Mouse (Mus musculus) bone marrow macrophage, adult 2 months (primary cell): Measurements from ENCODE around the gene Rcsd1. TPM values are rescaled to one million over a fixed set of nuclear protein-coding genes. Genes with fewer than 3 reads are reported as not detected.
A peak's percentile ranks its signal among the peaks of the same experiment; 100 is the strongest.

Experiments
- H3K27ac ChIP-seq: 2 replicates; pipeline ENCODE4 v1.5.1; 2012; ENCODE audit warnings: low read depth, low read length; ENCODE audit not compliant: insufficient read depth
- H3K4me1 ChIP-seq: 2 replicates; pipeline ENCODE4 v1.6.1; 2012; ENCODE audit warnings: low read length; ENCODE audit not compliant: control insufficient read depth, insufficient read depth
- H3K4me3 ChIP-seq: 2 replicates; pipeline ENCODE4 v1.5.1; 2012; ENCODE audit warnings: mild to moderate bottlenecking, low read length, moderate library complexity; ENCODE audit not compliant: insufficient read depth
- CTCF ChIP-seq: IDR thresholded peaks from 2 replicates; pipeline ENCODE4 v1.5.1; 2012; ENCODE audit warnings: low read depth, mild to moderate bottlenecking, low read length, moderate library complexity
- POLR2A ChIP-seq: IDR thresholded peaks from 2 replicates; pipeline ENCODE4 v1.6.1; 2012; ENCODE audit warnings: mild to moderate bottlenecking, low read depth, low read length, borderline replicate concordance
- polyA plus RNA-seq: library from polyadenylated mRNA; stranded (reverse); fragments of >200 nt; gene quantifications from 2 replicates; pipeline ENCODE4 v1.2.4, GENCODE M21; 2012; ENCODE audit not compliant: missing spikeins, insufficient read depth, insufficient read length

The Rcsd1 gene
- polyA plus RNA-seq, 1 experiment = 60.3 TPM

DNA sequence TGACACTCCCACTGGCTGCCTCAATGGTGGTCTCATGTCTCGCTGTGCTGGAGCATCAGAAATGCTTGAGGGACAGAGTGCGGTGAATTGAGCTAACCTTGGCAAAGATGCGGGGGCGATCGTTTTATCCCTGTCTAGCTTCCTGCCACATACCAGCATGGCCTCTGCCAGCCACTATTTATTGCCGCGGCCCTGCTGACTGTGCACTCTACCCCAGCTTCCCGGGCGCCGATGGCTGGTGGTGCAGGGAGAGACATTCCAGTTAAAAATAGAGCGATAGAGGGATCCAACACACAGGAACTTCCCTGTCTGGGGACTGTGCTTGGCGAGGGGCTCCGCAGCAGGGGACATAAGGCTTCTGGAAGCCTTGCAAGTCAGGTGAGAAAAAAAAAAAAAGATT, 42.2 kb downstream of the Rcsd1 start:
- Histone ChIP-seq H3K4me1 (peaks cover 24% of the 10 kb centered on the region), H3K27ac (peak overlapping the region; percentile 86), H3K4me3 (peak overlapping the region; percentile 28)
- TF ChIP-seq CTCF = no peak
- no peak for TF ChIP-seq POLR2A

DNA sequence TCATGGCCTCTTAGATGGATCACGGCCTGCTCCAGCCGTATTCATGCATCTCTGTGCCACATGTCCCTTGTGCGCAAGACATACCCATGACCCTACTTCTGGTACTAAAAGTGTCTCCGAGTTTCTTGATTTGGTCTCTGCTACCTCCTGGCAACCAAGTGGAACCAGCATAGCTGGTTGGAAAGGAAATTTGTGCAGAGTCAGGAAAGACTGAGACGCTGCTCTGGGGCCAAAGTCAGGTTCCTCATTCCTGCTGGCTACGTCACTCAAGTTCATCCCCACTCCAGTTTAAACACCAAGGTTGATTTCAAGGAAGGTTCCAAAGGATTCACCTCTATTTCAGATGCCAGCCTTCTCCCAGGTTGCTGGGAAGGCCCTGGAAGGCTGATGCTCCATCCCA, 42.6 kb downstream of the Rcsd1 start:
- Histone ChIP-seq H3K4me1 (peaks cover 23% of the 10 kb centered on the region), H3K4me3 (peak overlapping the region; percentile 28), H3K27ac (peak overlapping the region; percentile 86)
- no peak for TF ChIP-seq CTCF
- TF ChIP-seq POLR2A = peak; percentile 58; the same call in 1 of the 2 replicates

DNA sequence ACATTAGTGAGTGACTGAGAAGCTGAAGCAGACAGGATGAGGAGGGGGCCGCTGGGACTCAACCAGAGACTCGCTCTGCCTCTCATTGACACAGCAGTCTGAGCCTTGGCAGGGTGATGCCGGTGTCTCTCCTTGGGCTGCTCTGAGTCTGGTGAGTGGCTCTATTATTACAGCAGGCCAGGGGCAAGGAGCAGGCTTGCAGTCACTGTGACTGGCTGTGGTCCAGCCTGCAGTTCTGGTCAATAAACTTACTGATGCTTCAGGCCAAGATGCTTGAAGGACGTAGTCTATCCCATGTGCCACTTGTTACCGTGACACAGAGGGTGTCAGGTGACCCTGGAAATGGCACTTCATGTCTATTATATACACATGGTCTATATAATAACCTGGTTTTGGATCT, 43.8 kb downstream of the Rcsd1 start:
- H3K27ac ChIP-seq = no peak overlapping the region
- H3K4me3 ChIP-seq = no peak overlapping the region
- TF ChIP-seq POLR2A = no peak
- no peak for TF ChIP-seq CTCF
- peaks cover 22% of the 10 kb centered on the region for H3K4me1 ChIP-seq

DNA sequence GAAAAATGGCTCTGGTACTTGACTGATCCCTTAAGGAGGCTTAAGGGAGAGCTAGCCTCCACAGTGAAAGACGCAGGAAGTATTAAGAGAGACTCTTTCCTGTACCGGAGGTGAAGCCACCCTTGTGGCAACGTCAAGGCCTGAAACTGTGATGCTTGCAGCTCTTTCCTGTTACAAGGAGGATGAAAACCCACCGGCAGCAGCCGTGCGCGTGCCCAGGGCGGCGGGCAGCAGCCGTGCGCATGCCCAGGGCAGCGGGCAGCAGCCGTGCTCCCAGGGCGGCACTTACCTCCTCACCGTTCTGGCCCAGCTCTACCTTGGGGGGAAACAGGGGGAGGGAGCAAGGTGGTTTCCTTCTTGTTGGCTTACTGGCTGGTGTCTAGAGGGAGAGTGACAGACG, 46.3 kb downstream of the Rcsd1 start:
- H3K4me3 ChIP-seq = no peak overlapping the region
- peaks cover 20% of the 10 kb centered on the region for H3K4me1 ChIP-seq
- H3K27ac ChIP-seq = no peak overlapping the region
- TF ChIP-seq CTCF (no peak), POLR2A (no peak)

DNA sequence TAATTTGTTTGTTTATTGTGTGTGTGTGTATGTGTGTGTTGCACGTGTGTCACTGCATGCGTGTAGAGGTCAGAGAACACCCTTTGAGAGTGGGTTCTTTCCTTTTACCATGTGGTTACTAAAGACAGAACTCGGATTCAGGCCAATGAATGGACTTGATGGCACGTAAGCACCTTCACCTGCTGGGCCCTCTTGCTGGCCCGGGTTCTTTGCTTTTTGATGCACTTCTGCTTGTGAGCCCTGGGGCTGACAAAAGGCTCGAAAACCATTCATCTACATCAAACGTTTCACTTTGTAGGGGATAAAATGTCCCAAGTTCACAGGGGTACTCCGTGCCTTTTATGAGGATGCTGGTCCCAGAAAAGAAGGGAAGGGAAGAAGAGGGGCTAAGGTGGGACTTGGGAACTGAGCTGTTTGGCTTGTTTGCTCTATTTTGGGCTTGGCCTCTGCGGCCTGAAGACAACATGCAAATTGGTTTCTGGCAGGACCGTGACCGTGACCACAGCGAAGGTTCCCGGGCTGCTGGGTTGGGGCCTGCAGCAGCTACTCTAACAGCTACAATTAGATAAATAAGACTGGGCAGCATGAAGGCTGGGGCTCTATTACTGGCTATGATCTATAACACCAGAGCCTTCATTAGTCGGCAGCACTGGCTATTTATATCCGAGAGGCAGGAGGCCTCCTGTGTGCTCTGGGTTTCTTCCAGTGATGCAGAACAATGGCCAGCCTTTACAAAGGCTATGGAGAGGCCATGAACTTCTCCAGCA, 46.9 kb downstream of the Rcsd1 start:
- Histone ChIP-seq H3K4me1 (peaks cover 14% of the 10 kb centered on the region), H3K27ac (no peak overlapping the region), H3K4me3 (no peak overlapping the region)
- TF ChIP-seq CTCF (no peak), POLR2A (no peak)

DNA sequence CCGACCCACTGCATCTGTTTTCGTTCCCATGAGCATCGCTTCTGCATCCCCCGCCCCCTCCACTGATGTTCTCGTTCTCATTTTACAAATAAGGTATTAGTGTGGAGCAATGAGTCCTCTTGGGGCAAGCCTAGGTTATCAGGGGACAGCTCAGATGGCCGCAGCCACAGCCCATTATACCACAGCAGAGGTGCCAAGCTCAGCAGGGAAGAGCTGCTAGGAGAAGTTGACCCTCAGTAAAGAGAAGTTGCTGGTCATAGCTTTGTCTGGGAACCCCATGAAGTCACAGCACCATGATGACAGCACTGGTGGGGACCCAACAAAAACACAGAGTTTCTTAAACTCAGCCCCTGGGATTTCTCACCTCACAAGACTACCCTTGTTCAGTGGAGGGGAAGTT, 47.8 kb downstream of the Rcsd1 start:
- H3K27ac ChIP-seq = no peak overlapping the region
- H3K4me1 ChIP-seq = peaks cover 8% of the 10 kb centered on the region
- no peak overlapping the region for H3K4me3 ChIP-seq
- TF ChIP-seq POLR2A = no peak
- TF ChIP-seq CTCF = no peak

DNA sequence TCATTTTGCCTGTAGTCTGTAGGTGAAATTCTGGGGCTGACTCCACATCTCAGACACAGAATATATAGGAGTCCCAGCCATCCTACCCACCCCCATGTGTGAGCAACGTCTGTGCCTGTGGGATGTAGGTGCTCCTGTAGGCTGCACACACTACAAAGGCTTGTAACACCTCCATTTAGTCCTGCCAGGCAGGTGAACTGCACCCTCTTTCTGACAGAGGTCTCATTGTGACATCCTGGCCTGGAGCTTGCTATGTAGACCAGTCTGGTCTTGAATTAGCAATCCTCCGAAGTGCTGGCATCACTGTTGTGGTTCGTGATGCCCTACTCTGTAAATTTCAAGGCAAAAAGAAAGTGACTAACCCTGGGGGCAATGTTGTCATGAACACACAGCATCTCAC, 48.4 kb downstream of the Rcsd1 start:
- H3K4me1 ChIP-seq = peaks cover 3% of the 10 kb centered on the region; the same call in 1 of the 2 replicates
- no peak for TF ChIP-seq POLR2A
- no peak for TF ChIP-seq CTCF
- H3K4me3 ChIP-seq = no peak overlapping the region
- H3K27ac ChIP-seq = no peak overlapping the region

DNA sequence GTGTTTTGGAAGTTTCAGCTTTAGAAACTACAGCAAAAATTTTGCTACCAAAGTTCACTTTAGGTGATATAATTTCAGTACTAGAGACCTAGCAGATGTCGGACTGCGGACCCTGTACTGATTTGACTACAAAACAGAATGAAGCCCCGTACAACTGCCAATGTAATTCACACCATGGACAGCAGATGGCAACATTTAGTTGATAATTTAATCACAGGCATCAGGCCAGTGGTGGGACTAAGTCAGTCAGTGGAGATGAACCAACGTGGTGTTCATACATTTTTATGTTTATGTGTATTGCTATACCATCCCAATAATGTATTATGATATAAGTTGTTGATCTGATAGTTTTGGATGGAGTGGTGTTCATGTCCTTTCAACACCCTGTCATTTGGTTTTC, 48.8 kb downstream of the Rcsd1 start:
- Histone ChIP-seq H3K4me1 (0 out of 2 replicates have a peak, but pooled peaks cover under 1% of the 10 kb centered on the region), H3K27ac (no peak overlapping the region), H3K4me3 (no peak overlapping the region)
- TF ChIP-seq CTCF (no peak), POLR2A (no peak)

DNA sequence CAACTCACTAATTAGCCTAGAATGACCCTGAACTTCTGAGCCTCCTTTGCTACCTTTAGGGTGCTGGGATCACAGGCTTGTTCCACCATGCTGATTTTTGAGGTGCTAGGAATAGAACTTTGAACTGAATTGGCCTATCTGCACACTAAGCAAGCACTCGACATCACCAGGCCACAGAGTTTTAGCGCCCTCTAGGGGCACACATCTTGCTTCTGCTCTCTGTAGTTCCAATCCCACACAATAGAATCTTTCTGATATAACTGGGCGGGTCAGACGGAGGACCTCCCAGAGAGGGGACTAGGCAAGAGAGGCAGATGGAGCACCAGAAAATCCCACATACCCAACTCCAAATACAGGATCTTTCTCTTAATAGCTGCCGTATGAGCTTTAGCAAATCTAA, 51.0 kb downstream of the Rcsd1 start:
- TF ChIP-seq POLR2A = no peak
- peak; percentile 81 for TF ChIP-seq CTCF

DNA sequence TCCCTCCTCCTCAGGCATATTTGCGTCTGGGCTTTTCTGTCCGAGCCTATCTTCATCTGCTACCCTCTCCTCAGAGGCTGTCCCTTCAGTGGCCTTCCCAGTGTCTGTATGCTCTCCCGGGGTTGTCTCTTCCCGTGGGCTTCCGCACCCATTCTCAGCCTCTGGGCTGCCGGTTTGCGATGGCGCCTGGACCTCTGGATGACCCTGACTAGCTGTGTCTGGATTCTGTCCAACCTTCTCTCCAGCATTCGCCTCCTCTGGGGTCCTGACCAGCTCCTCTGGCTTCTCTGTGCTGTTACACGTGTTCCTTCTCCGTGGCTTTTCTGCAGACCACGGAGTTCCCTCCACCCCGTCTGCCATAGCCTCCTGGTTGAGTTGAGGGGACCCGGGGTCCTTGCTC, 54.1 kb downstream of the Rcsd1 start:
- no peak for TF ChIP-seq CTCF
- no peak for TF ChIP-seq POLR2A
- Histone ChIP-seq H3K4me1 (peaks cover 25% of the 10 kb centered on the region), H3K27ac (no peak overlapping the region), H3K4me3 (no peak overlapping the region)

More for the DNA sequence above, 51.0 kb downstream of the Rcsd1 start:
- no peak overlapping the region for H3K4me3 ChIP-seq
- peaks cover 5% of the 10 kb centered on the region for H3K4me1 ChIP-seq
- no peak overlapping the region for H3K27ac ChIP-seq
